Mouse (Mus musculus): ENCODE results near the gene Lypd4. TPM values are rescaled to one million over a fixed set of nuclear protein-coding genes. Genes with fewer than 3 reads are reported as not detected.
"Not testable (repeated sequence)": the region's sequence is repeated elsewhere in the genome, so short reads cannot be mapped to it uniquely, and the experiment has no call there.

The Lypd4 gene
- polyA plus RNA-seq, 1 experiment from 2014 or later: not detected

- Histone ChIP-seq H3K9ac (replicated peaks; ENCODE audit: low read depth, low read length) (no peak overlapping the region), H3K27me3 (ENCODE audit: control insufficient read depth, insufficient read depth, low read length) (no peaks in the 10 kb centered on the region), H3K4me1 (ENCODE audit: control insufficient read depth, insufficient read depth, low read length) (no peaks in the 10 kb centered on the region), H3K4me3 (ENCODE audit: low read depth, low read length) (no peak overlapping the region), H3K36me3 (ENCODE audit: control insufficient read depth, insufficient read depth, low read length) (no peaks in the 10 kb centered on the region), H3K9me3 (ENCODE audit: control insufficient read depth, low read length) (no peaks in the 10 kb centered on the region), H3K4me2 (ENCODE audit: low read depth, low read length) (no peak overlapping the region), H3K27ac (ENCODE audit: low read depth, low read length) (no peak overlapping the region)
- 37% methylated on average over 6 of the region's 6 CpGs for WGBS
- no peak for ATAC-seq (ENCODE audit: low read depth)
Measured at GRCm38 (mm10) chr7:24856460-24857120, 13.2 kb downstream of the Lypd4 start.

- Histone ChIP-seq H3K4me2 (ENCODE audit: low read depth, low read length) (no peak overlapping the region), H3K36me3 (ENCODE audit: control insufficient read depth, insufficient read depth, low read length) (no peaks in the 10 kb centered on the region), H3K4me3 (ENCODE audit: low read depth, low read length) (no peak overlapping the region), H3K9me3 (ENCODE audit: control insufficient read depth, low read length) (no peaks in the 10 kb centered on the region), H3K4me1 (ENCODE audit: control insufficient read depth, insufficient read depth, low read length) (no peaks in the 10 kb centered on the region), H3K27me3 (ENCODE audit: control insufficient read depth, insufficient read depth, low read length) (no peaks in the 10 kb centered on the region), H3K9ac (replicated peaks; ENCODE audit: low read depth, low read length) (no peak overlapping the region), H3K27ac (ENCODE audit: low read depth, low read length) (no peak overlapping the region)
- no peak for ATAC-seq (ENCODE audit: low read depth)
- WGBS: 52% methylated on average over 7 of the region's 7 CpGs
Measured at GRCm38 (mm10) chr7:24853695-24854094, 16.0 kb downstream of the Lypd4 start.

GRCm38 (mm10) chr7:24853233-24853563 is 16.5 kb downstream of the Lypd4 start:
- Histone ChIP-seq H3K9ac (replicated peaks; ENCODE audit: low read depth, low read length) (no peak overlapping the region), H3K4me1 (ENCODE audit: control insufficient read depth, insufficient read depth, low read length) (no peaks in the 10 kb centered on the region), H3K36me3 (ENCODE audit: control insufficient read depth, insufficient read depth, low read length) (no peaks in the 10 kb centered on the region), H3K4me2 (ENCODE audit: low read depth, low read length) (no peak overlapping the region), H3K9me3 (ENCODE audit: control insufficient read depth, low read length) (no peaks in the 10 kb centered on the region), H3K4me3 (ENCODE audit: low read depth, low read length) (no peak overlapping the region), H3K27me3 (ENCODE audit: control insufficient read depth, insufficient read depth, low read length) (no peaks in the 10 kb centered on the region), H3K27ac (ENCODE audit: low read depth, low read length) (no peak overlapping the region)
- no peak for ATAC-seq (ENCODE audit: low read depth)

- no peak overlapping the region for H3K4me3 ChIP-seq (ENCODE audit: low read depth, low read length)
- H3K9ac ChIP-seq (replicated peaks; ENCODE audit: low read depth, low read length): no peak overlapping the region
- H3K27ac ChIP-seq (ENCODE audit: low read depth, low read length): no peak overlapping the region
- ATAC-seq (ENCODE audit: low read depth): no peak
- 82% methylated on average over 8 of the region's 8 CpGs for WGBS
- no peak overlapping the region for H3K4me2 ChIP-seq (ENCODE audit: low read depth, low read length)
- no peaks in the 10 kb centered on the region for H3K27me3 ChIP-seq (ENCODE audit: control insufficient read depth, insufficient read depth, low read length)
- no peaks in the 10 kb centered on the region for H3K9me3 ChIP-seq (ENCODE audit: control insufficient read depth, low read length)
- H3K4me1 ChIP-seq (ENCODE audit: control insufficient read depth, insufficient read depth, low read length): no peaks in the 10 kb centered on the region
- no peaks in the 10 kb centered on the region for H3K36me3 ChIP-seq (ENCODE audit: control insufficient read depth, insufficient read depth, low read length)
Measured at GRCm38 (mm10) chr7:24852557-24853232, 17.0 kb downstream of the Lypd4 start.

GRCm38 (mm10) chr7:24851596-24852325 is 18.0 kb downstream of the Lypd4 start:
- no peak overlapping the region for H3K27ac ChIP-seq (ENCODE audit: low read depth, low read length)
- H3K36me3 ChIP-seq (ENCODE audit: control insufficient read depth, insufficient read depth, low read length): no peaks in the 10 kb centered on the region
- H3K9me3 ChIP-seq (ENCODE audit: control insufficient read depth, low read length): no peaks in the 10 kb centered on the region
- H3K4me3 ChIP-seq (ENCODE audit: low read depth, low read length): no peak overlapping the region
- no peak overlapping the region for H3K4me2 ChIP-seq (ENCODE audit: low read depth, low read length)
- H3K27me3 ChIP-seq (ENCODE audit: control insufficient read depth, insufficient read depth, low read length): no peaks in the 10 kb centered on the region
- ATAC-seq (ENCODE audit: low read depth): no peak
- H3K4me1 ChIP-seq (ENCODE audit: control insufficient read depth, insufficient read depth, low read length): no peaks in the 10 kb centered on the region
- no peak overlapping the region for H3K9ac ChIP-seq (replicated peaks; ENCODE audit: low read depth, low read length)
- WGBS: 82% methylated on average over 5 of the region's 5 CpGs

GRCm38 (mm10) chr7:24850899-24851303 is 18.8 kb downstream of the Lypd4 start:
- WGBS: 33% methylated on average over 6 of the region's 6 CpGs

GRCm38 (mm10) chr7:24850162-24850561 is 19.6 kb downstream of the Lypd4 start:
- 38% methylated on average over 5 of the region's 5 CpGs for WGBS
- Histone ChIP-seq H3K27ac (ENCODE audit: low read depth, low read length) (no peak overlapping the region), H3K36me3 (ENCODE audit: control insufficient read depth, insufficient read depth, low read length) (no peaks in the 10 kb centered on the region), H3K9ac (replicated peaks; ENCODE audit: low read depth, low read length) (no peak overlapping the region), H3K4me3 (ENCODE audit: low read depth, low read length) (no peak overlapping the region), H3K4me1 (ENCODE audit: control insufficient read depth, insufficient read depth, low read length) (no peaks in the 10 kb centered on the region), H3K27me3 (ENCODE audit: control insufficient read depth, insufficient read depth, low read length) (no peaks in the 10 kb centered on the region), H3K4me2 (ENCODE audit: low read depth, low read length) (no peak overlapping the region), H3K9me3 (ENCODE audit: control insufficient read depth, low read length) (no peaks in the 10 kb centered on the region)
- no peak for ATAC-seq (ENCODE audit: low read depth)

More at GRCm38 (mm10) chr7:24850899-24851303, 18.8 kb downstream of the Lypd4 start:
- no peak overlapping the region for H3K27ac ChIP-seq (ENCODE audit: low read depth, low read length)
- no peak overlapping the region for H3K9ac ChIP-seq (replicated peaks; ENCODE audit: low read depth, low read length)
- no peaks in the 10 kb centered on the region for H3K9me3 ChIP-seq (ENCODE audit: control insufficient read depth, low read length)
- H3K36me3 ChIP-seq (ENCODE audit: control insufficient read depth, insufficient read depth, low read length): no peaks in the 10 kb centered on the region
- H3K4me3 ChIP-seq (ENCODE audit: low read depth, low read length): no peak overlapping the region
- no peaks in the 10 kb centered on the region for H3K4me1 ChIP-seq (ENCODE audit: control insufficient read depth, insufficient read depth, low read length)
- H3K4me2 ChIP-seq (ENCODE audit: low read depth, low read length): no peak overlapping the region
- no peaks in the 10 kb centered on the region for H3K27me3 ChIP-seq (ENCODE audit: control insufficient read depth, insufficient read depth, low read length)
- ATAC-seq (ENCODE audit: low read depth): no peak

- ATAC-seq (ENCODE audit: low read depth): not testable (repeated sequence)
Measured at GRCm38 (mm10) chr7:24846576-24846975, 23.2 kb downstream of the Lypd4 start.

GRCm38 (mm10) chr7:24845713-24846112 is 24.0 kb downstream of the Lypd4 start:
- H3K27me3 ChIP-seq (ENCODE audit: control insufficient read depth, insufficient read depth, low read length): no peaks in the 10 kb centered on the region
- H3K36me3 ChIP-seq (ENCODE audit: control insufficient read depth, insufficient read depth, low read length): no peaks in the 10 kb centered on the region
- no peak overlapping the region for H3K4me2 ChIP-seq (ENCODE audit: low read depth, low read length)
- no peak overlapping the region for H3K4me3 ChIP-seq (ENCODE audit: low read depth, low read length)
- no peak for ATAC-seq (ENCODE audit: low read depth)
- H3K9ac ChIP-seq (replicated peaks; ENCODE audit: low read depth, low read length): no peak overlapping the region
- H3K4me1 ChIP-seq (ENCODE audit: control insufficient read depth, insufficient read depth, low read length): no peaks in the 10 kb centered on the region
- no peaks in the 10 kb centered on the region for H3K9me3 ChIP-seq (ENCODE audit: control insufficient read depth, low read length)
- 5% methylated on average over 6 of the region's 6 CpGs for WGBS
- H3K27ac ChIP-seq (ENCODE audit: low read depth, low read length): no peak overlapping the region

More at GRCm38 (mm10) chr7:24846576-24846975, 23.2 kb downstream of the Lypd4 start:
- not testable (repeated sequence) for H3K9me3 ChIP-seq (ENCODE audit: control insufficient read depth, low read length); H3K36me3 ChIP-seq (ENCODE audit: control insufficient read depth, insufficient read depth, low read length); H3K4me3 ChIP-seq (ENCODE audit: low read depth, low read length); H3K27me3 ChIP-seq (ENCODE audit: control insufficient read depth, insufficient read depth, low read length); H3K4me1 ChIP-seq (ENCODE audit: control insufficient read depth, insufficient read depth, low read length); H3K4me2 ChIP-seq (ENCODE audit: low read depth, low read length); H3K9ac ChIP-seq (replicated peaks; ENCODE audit: low read depth, low read length); H3K27ac ChIP-seq (ENCODE audit: low read depth, low read length)
- 26% methylated on average over 2 of the region's 2 CpGs for WGBS

Data from neural tube, embryonic 14.5 days (tissue).